ENCODE assay signal across 8 mouse cellular contexts in genomic region chr1:106171241-106172220, GRCm38 (mm10). TPM values are rescaled to one million over a fixed set of nuclear protein-coding genes. Genes with fewer than 3 reads are reported as not detected.
DNase-seq lines count a peak whose midpoint lies in the region; ATAC-seq and TF ChIP-seq lines count a peak whose summit lies in the region.

TSS of gene Phlpp1 (plus strand) at chr1:106171752.

- DNase-seq in 3134 (ENCODE audit: extremely low read depth, insufficient read length, low spot score): peak; percentile 99
- DNase-seq in adrenal gland, postnatal 36 days: peak; percentile 100
- DNase-seq in heart, adult 18-20 months: peak; percentile 100
- peak; percentile 100 for DNase-seq in kidney, adult 2 months
- DNase-seq in spleen, adult 2 months (ENCODE audit: low read depth in 1 of 2, low spot score in 2 of 2): peak; percentile 99 to 100

- H3K4me2 ChIP-seq in embryonic facial prominence, embryonic 13.5 days: peak within 1 kb of the TSS; percentile 79
- H3K4me2 ChIP-seq in limb, embryonic 12.5 days: peak within 1 kb of the TSS; percentile 78
- peak within 1 kb of the TSS; percentile 56 for H3K4me2 ChIP-seq in midbrain, embryonic 15.5 days

- H3K4me3 ChIP-seq in embryonic facial prominence, embryonic 13.5 days: peak within 1 kb of the TSS; percentile 82
- peak within 1 kb of the TSS; percentile 96 for H3K4me3 ChIP-seq in kidney, adult 2 months (ENCODE audit: insufficient read depth, low read depth, low read length)
- H3K4me3 ChIP-seq in limb, embryonic 12.5 days (replicated peaks): peak within 1 kb of the TSS; percentile 81
- peak within 1 kb of the TSS; percentile 58 for H3K4me3 ChIP-seq in midbrain, embryonic 15.5 days
- H3K4me3 ChIP-seq in spleen, adult 2 months (ENCODE audit: extremely low read depth, insufficient read depth, insufficient read length): peak within 1 kb of the TSS; percentile 97

- H3K27me3 ChIP-seq in embryonic facial prominence, embryonic 13.5 days: no peaks in the 10 kb centered on the region
- no peaks in the 10 kb centered on the region for H3K27me3 ChIP-seq in kidney, adult 2 months (replicated peaks; ENCODE audit: control insufficient read depth, insufficient read depth, low read length)
- no peaks in the 10 kb centered on the region for H3K27me3 ChIP-seq in limb, embryonic 12.5 days
- no peaks in the 10 kb centered on the region for H3K27me3 ChIP-seq in midbrain, embryonic 15.5 days (replicated peaks)
- 0 out of 2 replicates have a peak, but pooled peaks cover 2% of the 10 kb centered on the region for H3K27me3 ChIP-seq in spleen, adult 2 months (ENCODE audit: control insufficient read depth, insufficient read depth, low read length)

- TF ChIP-seq POLR2A in kidney, adult 2 months (IDR thresholded peaks at IDR 0.05; ENCODE audit: low read depth, low read length): no peak
- TF ChIP-seq POLR2A in spleen, adult 2 months (IDR thresholded peaks at IDR 0.05; ENCODE audit: low read depth, low read length): no peak

- H3K36me3 ChIP-seq in embryonic facial prominence, embryonic 13.5 days: no peaks in the 10 kb centered on the region
- no peaks in the 10 kb centered on the region for H3K36me3 ChIP-seq in kidney, adult 2 months (ENCODE audit: control insufficient read depth, insufficient read depth, low read length)
- no peaks in the 10 kb centered on the region for H3K36me3 ChIP-seq in limb, embryonic 12.5 days
- H3K36me3 ChIP-seq in midbrain, embryonic 15.5 days (replicated peaks): no peaks in the 10 kb centered on the region
- no peaks in the 10 kb centered on the region for H3K36me3 ChIP-seq in spleen, adult 2 months (ENCODE audit: control insufficient read depth, insufficient read depth, low read length)

- peak; percentile 75 for TF ChIP-seq CTCF in kidney, adult 2 months (conservative IDR thresholded peaks at IDR 0.05; ENCODE audit: insufficient read depth, insufficient read length, low read depth, low read length)
- peak; percentile 57; the same call in 1 of the 2 replicates for TF ChIP-seq CTCF in spleen, adult 2 months (IDR thresholded peaks at IDR 0.05; ENCODE audit: extremely low read depth, insufficient read depth, insufficient read length, insufficient replicate concordance)

- peak within 1 kb of the TSS; percentile 88 for H3K9ac ChIP-seq in embryonic facial prominence, embryonic 13.5 days
- peak within 1 kb of the TSS; percentile 92 for H3K9ac ChIP-seq in limb, embryonic 12.5 days (replicated peaks)
- H3K9ac ChIP-seq in midbrain, embryonic 15.5 days: peak within 1 kb of the TSS; percentile 70

- H3K9me3 ChIP-seq in embryonic facial prominence, embryonic 13.5 days: no peaks in the 10 kb centered on the region
- H3K9me3 ChIP-seq in limb, embryonic 12.5 days: no peaks in the 10 kb centered on the region
- H3K9me3 ChIP-seq in midbrain, embryonic 15.5 days: no peaks in the 10 kb centered on the region

- WGBS in embryonic facial prominence, embryonic 13.5 days: under 1% methylated on average over 108 of the region's 113 CpGs
- WGBS in kidney, adult 2 months: 2% methylated on average over 110 of the region's 113 CpGs
- whole genome bisulfite sequencing in limb, embryonic 12.5 days: under 1% methylated on average over 98 of the region's 113 CpGs
- WGBS in midbrain, embryonic 15.5 days: 1% methylated on average over 96 of the region's 113 CpGs
- WGBS in spleen, adult 2 months: 2% methylated on average over 104 of the region's 113 CpGs

- peaks cover 22% of the 10 kb centered on the region for H3K4me1 ChIP-seq in embryonic facial prominence, embryonic 13.5 days
- peaks cover 8% of the 10 kb centered on the region; the same call in 1 of the 2 replicates for H3K4me1 ChIP-seq in kidney, adult 2 months (ENCODE audit: control insufficient read depth, insufficient read depth, low read length)
- peaks cover 25% of the 10 kb centered on the region for H3K4me1 ChIP-seq in limb, embryonic 12.5 days (replicated peaks)
- H3K4me1 ChIP-seq in midbrain, embryonic 15.5 days: peaks cover 29% of the 10 kb centered on the region
- peaks cover 8% of the 10 kb centered on the region for H3K4me1 ChIP-seq in spleen, adult 2 months (ENCODE audit: control insufficient read depth, insufficient read depth, insufficient read length)

- peak within 1 kb of the TSS; percentile 83 for H3K27ac ChIP-seq in embryonic facial prominence, embryonic 13.5 days
- peak within 1 kb of the TSS; percentile 93 for H3K27ac ChIP-seq in kidney, adult 2 months (ENCODE audit: insufficient read depth, low read depth, low read length)
- H3K27ac ChIP-seq in limb, embryonic 12.5 days: peak within 1 kb of the TSS; percentile 84
- H3K27ac ChIP-seq in midbrain, embryonic 15.5 days: peak within 1 kb of the TSS; percentile 97
- peak within 1 kb of the TSS; percentile 89 for H3K27ac ChIP-seq in spleen, adult 2 months (ENCODE audit: insufficient read depth, low read length)

- peak; percentile 100 for ATAC-seq in embryonic facial prominence, embryonic 13.5 days (ENCODE audit: insufficient number of reproducible peaks, insufficient read depth, low FRiP score, low TSS enrichment, low read depth)
- peak; percentile 100 for ATAC-seq in limb, embryonic 12.5 days (ENCODE audit: insufficient number of reproducible peaks, insufficient read depth, low FRiP score, low TSS enrichment, low read depth)
- peak; percentile 99 for ATAC-seq in midbrain, embryonic 15.5 days (replicated peaks)

RNA-seq across cellular contexts. Expression of gene Phlpp1, which starts in this region (rescaled TPM):
- 10 to 100 TPM; 14.3 to 16.9 TPM for total RNA-seq in adrenal gland, postnatal 36 days (2021)
- polyA plus RNA-seq in embryonic facial prominence, embryonic 13.5 days (2015; fragmentation: Nextera tagmentation; extraction: Ambion mirVana): 3.4 and 3.9 TPM in 2 replicates
- 10 to 100 TPM; 16.3 to 19.1 TPM for total RNA-seq in heart, adult 18-20 months (2021)
- polyA plus RNA-seq in kidney, adult 2 months (2012; rRNA removed): 10.2 and 12.0 TPM in 2 replicates
- 4.3 and 5.3 TPM in 2 replicates for polyA plus RNA-seq in limb, embryonic 12.5 days (2016; fragmentation: Nextera tagmentation; extraction: Ambion mirVana)
- polyA plus RNA-seq in midbrain, embryonic 15.5 days (2015; fragmentation: Nextera tagmentation; extraction: Ambion mirVana): 8.0 and 8.1 TPM in 2 replicates
- polyA plus RNA-seq in spleen, adult 2 months (2012; rRNA removed): 6.0 and 8.2 TPM in 2 replicates

Comparison
In these comparisons a context has a peak if more than half of its experiments do, and no peak if none do; other contexts are left out.
1. Peak in every context shown above with its lines: DNase-seq, ATAC-seq, H3K4me3 ChIP-seq and H3K27ac ChIP-seq.